Mouse (Mus musculus): ENCODE results near the gene Ifngr1. TPM values are rescaled to one million over a fixed set of nuclear protein-coding genes. Genes with fewer than 3 reads are reported as not detected.

The Ifngr1 gene
- total RNA-seq, 2 experiments from 2014 or later, result 21.9 to 26.3 TPM

DNA sequence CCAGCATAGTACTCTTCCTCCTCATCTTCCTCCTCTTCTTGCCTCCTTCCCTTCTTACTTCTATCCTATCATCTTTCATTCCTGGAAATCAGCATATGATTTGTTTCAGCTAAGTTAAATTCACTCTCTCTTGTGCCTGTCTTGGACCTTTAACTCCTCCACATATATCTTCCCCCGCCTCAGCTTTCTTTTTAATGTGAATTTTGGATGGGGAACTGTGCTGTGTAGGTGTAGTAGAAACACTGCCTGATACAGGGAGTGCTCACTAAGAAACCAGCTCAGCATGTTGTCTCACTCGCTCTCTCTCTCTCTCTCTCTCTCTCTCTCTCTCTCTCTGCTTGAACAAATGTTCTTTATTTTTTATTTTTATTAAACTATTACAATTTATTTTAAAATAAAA is 53.4 kb downstream of the Ifngr1 start:
- DNase-seq, result no peak

GRCm38 (mm10) chr10:19657426-19657825 is 65.7 kb downstream of the Ifngr1 start:
- DNase-seq, result no peak

Other genes starting within 250 kb of the Ifngr1 start
- gene Olig3, start 235.4 kb upstream of the Ifngr1 start, total RNA-seq (2021), result not detected
- gene Il22ra2, start 30.0 kb downstream of the Ifngr1 start, total RNA-seq (2021), result not detected
- gene Il20ra, start 120.6 kb downstream of the Ifngr1 start, total RNA-seq (2021), result not detected